Mouse (Mus musculus) neural tube, embryonic 10.5 days (tissue): ENCODE results near the gene Sec23a.
"Not testable (repeated sequence)": the region's sequence is repeated elsewhere in the genome, so short reads cannot be mapped to it uniquely, and the experiment has no call there.

Experiments used
- DNase-seq: peaks from one replicate; pipeline ENCODE4 v3.0.0-alpha.2; 2017; ENCODE audit warnings: low spot score; ENCODE audit errors: extremely low spot score

Gene Sec23a

GRCm38 (mm10) chr12:59011844-59012709, at the start of gene Sec23a:
Gene Sec23a, minus strand, starts transcription at chr12:59012017.
- peak; percentile 98 for DNase-seq

GRCm38 (mm10) chr12:59060993-59061595, 49.3 kb upstream of the Sec23a start, which contains the start of gene Trappc6b:
Gene Trappc6b, minus strand, starts transcription at chr12:59061472.
- peak; percentile 88 for DNase-seq

DNA sequence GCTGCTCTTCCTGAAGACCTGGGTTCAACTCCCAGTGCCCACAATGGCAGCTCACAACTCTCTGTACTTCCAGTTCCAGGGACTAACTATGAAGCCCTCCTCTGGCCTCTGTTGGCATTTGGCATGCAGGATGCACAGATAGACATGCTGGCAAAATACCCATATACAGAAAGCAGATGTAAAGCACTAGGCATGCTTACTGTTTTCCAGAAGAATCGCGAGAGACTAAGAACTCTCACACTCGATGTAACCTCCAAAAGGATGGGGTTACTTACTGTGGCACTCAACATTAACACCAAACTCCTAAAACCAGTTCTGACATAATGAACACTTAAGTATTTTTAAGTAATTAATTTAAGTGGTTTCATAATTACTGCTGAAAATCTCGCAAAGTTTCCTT, 48.5 kb upstream of the Sec23a start:
- DNase-seq: no peak

DNA sequence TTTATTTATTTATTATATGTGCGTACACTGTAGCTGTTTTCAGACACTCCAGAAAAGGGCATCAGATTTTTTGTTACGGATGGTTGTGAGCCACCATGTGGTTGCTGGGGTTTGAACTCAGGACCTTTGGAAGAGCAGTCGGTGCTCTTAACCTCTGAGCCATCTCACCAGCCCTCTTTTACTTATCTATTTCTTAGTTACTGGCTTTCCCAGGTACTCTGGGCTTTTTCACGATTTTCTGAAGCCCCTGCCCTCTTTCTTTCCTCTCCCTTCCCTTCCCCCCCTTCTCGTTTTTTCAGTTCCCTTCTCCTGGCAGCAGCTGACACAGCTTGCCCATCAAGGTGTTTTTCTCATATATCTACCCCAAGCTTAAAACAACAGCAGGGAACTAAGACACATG, 46.4 kb upstream of the Sec23a start:
- not testable (repeated sequence) for DNase-seq

- DNase-seq: no peak
These were observed 44.4 kb upstream of the Sec23a start for GRCm38 (mm10) chr12:59056222-59056621.

DNA sequence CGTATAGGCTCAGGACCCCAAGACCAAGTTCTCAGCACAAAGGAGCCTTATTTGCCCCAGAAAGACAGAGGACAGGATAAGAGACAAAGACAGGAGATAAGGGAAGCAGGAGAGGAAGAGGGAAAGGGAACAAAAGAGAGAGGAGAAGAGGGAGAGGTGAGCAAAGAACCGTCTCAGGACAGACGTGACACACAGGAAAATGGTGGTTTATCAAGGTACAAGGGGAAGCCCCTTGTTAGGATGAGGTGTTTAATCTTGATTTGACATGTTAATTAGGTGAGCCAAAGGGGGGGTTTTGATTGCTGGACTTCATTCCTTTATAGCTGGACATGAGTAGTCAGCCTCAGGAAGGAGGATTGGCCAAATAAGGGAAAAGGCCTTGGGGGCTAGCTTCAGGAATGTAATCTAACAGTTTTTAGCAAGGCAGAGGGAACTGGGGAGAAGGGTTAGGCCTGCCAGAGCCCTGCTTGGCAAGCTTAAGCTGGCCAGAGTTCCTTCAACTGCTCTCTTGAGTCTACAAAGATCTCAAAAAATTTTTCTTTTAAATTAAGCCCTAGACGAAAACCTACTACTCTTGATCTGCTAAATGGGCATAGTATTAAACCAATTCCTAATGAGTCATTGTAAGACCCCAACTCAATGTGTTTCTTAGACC, 43.5 kb upstream of the Sec23a start:
- DNase-seq: no peak

DNA sequence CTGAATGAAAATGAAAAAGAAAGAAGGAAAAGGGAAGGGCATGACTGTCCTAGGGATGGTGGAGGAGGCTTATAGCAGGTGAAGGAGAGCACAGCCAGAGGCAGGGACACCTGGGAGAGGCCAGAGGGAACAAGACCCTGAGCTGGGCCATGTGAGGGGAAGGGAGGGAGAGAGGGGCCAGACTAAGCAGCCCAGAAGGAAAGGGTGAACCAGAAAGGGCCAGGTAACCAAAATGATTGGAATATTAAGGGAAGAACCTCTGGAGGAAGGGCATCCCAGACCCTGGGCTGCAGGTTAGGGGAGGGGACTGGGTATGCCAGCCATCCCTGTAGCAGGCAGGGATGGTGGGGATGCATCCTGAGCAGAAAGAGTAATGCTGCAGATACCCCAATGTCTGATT, 42.2 kb upstream of the Sec23a start:
- DNase-seq: no peak

DNA sequence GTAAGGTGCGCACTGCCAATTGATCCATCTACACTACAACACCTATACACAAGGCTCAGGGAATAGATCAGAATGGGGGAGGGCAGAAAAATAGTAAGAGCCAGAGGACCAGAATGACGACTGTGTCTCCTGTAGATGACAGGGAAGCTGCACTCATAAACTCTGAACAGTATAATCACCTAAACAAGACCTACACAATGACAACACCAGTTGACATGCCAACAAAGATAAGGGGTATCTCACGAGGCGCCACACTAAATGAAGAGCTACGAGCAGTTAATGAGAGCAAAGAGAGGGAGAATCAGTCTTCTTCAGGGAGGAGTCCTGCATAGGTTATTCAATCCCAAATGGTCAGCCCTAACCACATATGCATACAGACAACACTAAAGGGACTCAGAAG, 41.3 kb upstream of the Sec23a start:
- DNase-seq: no peak

DNA sequence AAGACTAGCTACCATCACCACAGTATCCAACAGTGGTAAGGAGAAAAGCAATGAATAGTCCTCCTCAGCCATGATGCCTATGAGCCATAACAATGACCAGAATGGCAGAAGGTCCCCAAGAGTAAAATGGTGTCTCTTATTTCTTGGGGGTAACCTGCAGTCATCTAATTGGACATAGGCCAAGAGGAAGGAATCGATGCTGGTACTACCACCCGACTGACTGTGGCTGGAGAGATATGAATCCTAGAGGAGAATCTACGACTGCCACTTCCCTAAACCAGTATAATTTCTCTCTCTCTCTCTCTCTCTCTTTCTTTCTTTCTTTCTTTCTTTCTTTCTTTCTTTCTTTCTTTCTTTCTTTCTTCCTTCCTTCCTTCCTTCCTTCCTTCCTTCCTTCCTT, 40.7 kb upstream of the Sec23a start:
- DNase-seq: no peak

DNA sequence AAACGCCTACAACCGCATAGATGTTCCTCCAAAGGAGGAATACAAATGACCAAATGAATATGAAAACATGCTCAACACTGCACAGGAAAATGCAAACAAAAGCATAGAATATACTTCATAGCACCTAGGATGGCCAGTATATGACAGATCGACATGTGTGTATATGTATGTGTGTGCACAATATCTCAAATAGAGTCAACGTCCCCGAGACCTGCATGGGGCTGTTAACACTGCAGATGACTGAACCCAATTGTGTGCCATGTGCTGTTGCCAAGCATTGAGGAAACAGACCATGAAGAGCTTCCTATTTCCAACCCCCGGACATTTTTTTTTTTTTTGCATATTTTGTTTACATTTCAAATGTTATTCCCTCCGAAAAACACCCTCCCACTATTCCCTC, 29.0 kb upstream of the Sec23a start:
- DNase-seq: no peak

DNA sequence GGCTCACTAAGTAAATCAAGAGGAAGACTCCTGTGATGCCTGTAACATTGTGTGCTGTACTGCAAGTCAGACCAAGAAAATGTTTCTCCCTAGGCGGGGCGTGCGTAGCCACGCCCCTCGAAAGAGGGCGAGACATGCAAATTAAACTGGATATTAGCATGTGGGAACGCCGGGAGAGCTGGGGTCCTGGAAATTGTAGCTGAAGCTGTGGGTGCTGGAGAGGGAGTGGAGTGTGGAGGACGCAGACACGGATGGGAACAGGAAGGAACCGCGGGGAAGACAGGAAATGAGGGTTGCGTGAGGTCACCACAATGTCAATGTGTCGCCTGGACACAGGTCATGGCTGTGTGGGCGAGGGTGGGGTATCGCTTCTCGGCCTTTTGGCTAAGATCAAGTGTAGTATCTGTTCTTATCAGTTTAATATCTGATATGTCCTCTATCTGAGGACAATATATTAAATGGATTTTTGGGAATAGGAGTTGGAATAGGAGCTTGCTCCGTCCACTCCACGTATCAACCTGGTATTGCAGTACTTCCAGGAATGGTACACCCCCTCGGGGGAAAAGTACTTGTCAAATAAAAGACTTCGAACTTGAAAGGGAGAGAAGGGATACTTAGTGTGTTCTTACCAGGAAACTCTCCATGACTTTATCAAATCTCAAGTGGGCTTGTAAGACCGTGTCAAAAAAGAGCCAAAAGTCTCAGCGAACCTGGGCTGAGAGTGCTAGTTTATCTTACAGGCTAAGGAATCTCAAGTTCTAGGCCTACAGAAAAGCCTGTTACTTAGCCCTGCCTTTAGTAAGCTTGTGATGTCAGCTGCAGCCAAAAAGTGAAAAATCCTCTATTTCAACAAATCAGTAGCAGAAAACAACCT, 28.4 kb upstream of the Sec23a start:
- DNase-seq: peak; percentile 72

GRCm38 (mm10) chr12:59039162-59039970, 27.5 kb upstream of the Sec23a start:
- DNase-seq: no peak

DNA sequence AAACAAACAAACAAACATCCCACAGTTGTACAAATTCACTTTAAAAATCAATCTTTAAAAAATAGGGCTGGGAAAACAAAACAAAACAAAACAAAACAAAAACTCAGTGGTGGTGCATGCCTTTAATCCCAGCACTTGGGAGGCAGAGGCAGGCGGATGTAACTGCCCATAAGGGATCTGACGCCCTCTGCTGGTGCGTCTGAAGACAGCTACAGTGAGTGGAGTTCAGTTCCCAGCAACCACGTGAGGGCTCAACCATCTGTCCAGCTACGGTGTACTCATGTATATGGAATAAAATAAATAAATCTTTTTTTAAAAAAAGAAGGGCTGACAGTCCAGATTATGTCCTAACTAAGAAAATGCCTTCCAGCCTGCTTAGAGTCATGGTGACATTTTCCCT, 20.3 kb upstream of the Sec23a start:
- no peak for DNase-seq

- DNase-seq: no peak
These were observed 9.5 kb upstream of the Sec23a start for GRCm38 (mm10) chr12:59021306-59021705.

DNA sequence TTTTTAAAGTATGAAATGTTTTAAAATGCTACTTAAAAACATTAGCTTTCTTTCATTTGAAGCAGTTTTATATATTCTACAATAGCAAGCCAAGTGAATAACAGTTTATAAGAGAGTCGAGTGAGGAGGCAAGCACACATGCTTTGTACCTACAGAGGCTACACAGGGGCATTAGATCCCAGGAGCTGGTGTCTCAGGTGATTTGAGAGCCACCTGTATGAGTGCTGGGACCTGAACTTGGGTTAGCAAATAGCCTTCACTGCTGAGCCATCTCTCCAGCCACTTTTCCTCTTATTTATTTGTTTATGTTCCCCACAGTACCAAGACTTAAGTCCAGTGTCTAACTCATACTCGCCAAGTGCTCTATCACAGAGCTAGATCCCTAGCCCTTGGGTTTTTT, 8.1 kb upstream of the Sec23a start:
- DNase-seq: no peak

DNA sequence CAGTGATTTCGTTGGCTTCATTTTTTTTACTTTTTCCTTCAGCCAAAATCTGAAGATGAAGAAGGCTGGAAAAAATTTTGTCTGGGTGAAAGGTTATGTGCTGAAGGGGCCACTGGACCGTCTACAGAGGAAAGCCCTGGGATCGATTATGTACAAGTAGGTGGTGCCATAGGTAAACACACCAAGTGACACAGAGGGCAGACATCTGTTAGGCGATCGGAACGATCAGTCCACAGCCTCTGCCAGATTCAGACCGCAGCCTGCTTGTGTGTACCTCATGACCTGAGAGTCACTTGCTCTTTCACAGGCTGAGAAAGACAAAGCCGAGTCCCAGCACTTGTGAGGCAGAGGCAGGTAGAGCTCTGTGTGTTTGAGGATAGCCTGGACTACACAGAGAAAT, 6.2 kb upstream of the Sec23a start:
- DNase-seq: no peak

- peak; percentile 85 for DNase-seq
These were observed 1.4 kb upstream of the Sec23a start, which contains the start of gene Gemin2 for GRCm38 (mm10) chr12:59013234-59013633. Gene Gemin2, plus strand, starts transcription at chr12:59013393.

DNA sequence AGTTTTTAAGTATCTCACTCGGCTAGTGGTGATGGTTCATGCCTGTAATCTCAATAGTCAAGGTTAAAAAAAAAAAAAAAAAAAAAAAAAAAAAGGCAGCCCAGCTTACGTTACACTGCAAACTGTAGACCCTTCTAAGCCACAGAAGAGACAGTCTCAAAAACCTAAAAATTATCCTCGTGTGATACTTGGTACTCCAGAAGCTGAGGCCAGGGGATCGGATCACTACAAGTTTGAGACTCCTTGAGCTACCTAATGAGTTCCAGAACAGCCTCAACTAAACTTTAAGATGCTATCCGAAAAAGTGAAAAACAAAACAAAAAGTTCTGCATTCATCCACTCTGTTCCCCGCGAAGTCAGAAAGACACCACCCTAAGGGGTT, 884 bp upstream of the Sec23a start:
- DNase-seq: peak; percentile 19

GRCm38 (mm10) chr12:59011275-59011843, 458 bp downstream of the Sec23a start:
- no peak for DNase-seq

DNA sequence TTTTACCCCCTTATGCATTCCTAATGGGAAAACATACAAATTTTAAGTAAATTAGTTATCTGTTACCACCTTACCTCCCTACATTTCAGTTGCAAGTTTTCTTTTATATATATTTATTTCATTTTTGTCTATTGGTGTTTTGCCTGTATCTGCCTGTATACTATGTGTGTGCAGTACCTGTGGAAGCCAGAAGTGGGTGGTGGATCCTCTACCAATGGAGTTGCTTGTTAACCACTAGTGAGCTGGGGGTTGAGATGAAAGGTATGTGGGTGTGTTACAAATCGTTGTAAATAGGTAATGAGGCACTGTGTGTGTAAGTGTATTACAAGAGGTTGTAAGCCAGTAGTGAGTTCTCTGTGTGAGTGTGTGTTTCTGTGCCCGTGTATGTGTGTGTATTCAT, 1.3 kb downstream of the Sec23a start:
- DNase-seq: no peak
